Mouse (Mus musculus): ENCODE data around the gene Gipc3. TPM values are rescaled to one million over a fixed set of nuclear protein-coding genes. Genes with fewer than 3 reads are reported as not detected.

The Gipc3 gene
- total RNA-seq, 1 experiment from 2014 or later = not detected

DNA sequence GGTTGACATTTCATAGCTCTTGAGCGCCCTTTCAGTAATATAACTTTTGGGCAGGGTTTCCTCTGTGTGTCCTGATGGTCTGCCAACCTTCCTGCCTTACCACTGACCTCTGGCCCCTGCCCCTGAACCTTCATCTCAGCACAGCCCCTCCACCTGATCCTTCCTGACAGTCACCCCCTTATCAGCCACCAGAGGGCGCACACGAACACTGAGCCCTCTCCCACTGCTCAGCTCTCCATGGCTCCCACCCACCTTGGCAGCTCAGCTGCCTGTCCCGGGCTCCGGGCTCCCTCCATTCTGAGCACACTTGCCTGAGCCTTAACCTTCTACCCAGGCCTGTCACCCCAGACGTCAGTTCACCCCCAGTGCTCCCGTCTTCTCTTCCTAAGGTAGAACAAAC lies 53.8 kb downstream of the Gipc3 start:
- ATAC-seq (replicated peaks; ENCODE audit: low read depth, poor library complexity, severe bottlenecking) = 0 out of 2 replicates have a peak, but pooled peaks have one; percentile 12

GRCm38 (mm10) chr10:81288601-81289000 lies 54.5 kb downstream of the Gipc3 start:
- ATAC-seq (replicated peaks; ENCODE audit: low read depth, poor library complexity, severe bottlenecking) = no peak

- no peak for ATAC-seq (replicated peaks; ENCODE audit: low read depth, poor library complexity, severe bottlenecking)
Observed at GRCm38 (mm10) chr10:81287513-81288157, 55.4 kb downstream of the Gipc3 start.

DNA sequence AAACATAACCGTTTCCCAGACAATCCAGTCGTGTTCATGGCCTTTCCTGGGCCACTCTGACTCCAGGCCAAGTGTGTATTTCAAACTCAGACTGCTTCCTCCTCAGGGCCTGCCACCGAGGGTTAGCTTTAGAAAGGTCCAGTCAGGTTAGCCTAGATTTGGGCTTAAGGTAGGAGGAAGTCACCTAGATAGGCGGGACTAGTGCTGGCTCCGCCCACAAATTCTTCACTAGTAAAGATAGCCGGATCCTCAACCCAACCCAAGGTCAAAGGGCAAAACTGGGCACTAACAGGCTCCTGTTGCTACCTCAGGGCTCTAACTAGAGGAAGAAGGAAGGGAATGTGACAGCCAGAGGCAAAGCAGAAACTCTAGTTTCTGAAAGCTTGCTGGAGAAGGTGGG lies 56.5 kb downstream of the Gipc3 start:
- ATAC-seq (replicated peaks; ENCODE audit: low read depth, poor library complexity, severe bottlenecking) = no peak

GRCm38 (mm10) chr10:81285694-81286450 lies 57.2 kb downstream of the Gipc3 start:
- ATAC-seq (replicated peaks; ENCODE audit: low read depth, poor library complexity, severe bottlenecking) = peak; percentile 88

Other genes starting within 250 kb of the Gipc3 start
- 0.18 and 0.58 TPM in 2 replicates for gene Creb3l3, start 244.4 kb downstream of the Gipc3 start, total RNA-seq (2017)
- gene Map2k2, start 237.4 kb downstream of the Gipc3 start, total RNA-seq (2017) = 56.2 and 61.8 TPM in 2 replicates
- 13.1 and 14.5 TPM in 2 replicates for gene Zbtb7a, start 208.0 kb downstream of the Gipc3 start, total RNA-seq (2017)
- gene Pias4, start 175.3 kb downstream of the Gipc3 start, total RNA-seq (2017) = 8.4 and 17.5 TPM in 2 replicates
- gene Eef2, start 166.6 kb downstream of the Gipc3 start, total RNA-seq (2017) = 1,623 and 1,948 TPM in 2 replicates
- gene Dapk3, start 160.3 kb downstream of the Gipc3 start, total RNA-seq (2017) = 14.3 and 29.8 TPM in 2 replicates
- gene 4930442H23Rik, start 159.4 kb downstream of the Gipc3 start, total RNA-seq (2017) = not detected in 2 replicates
- not detected in 2 replicates for gene Nmrk2, start 141.2 kb downstream of the Gipc3 start, total RNA-seq (2017)
- not detected in 2 replicates for gene Atcay, start 112.4 kb downstream of the Gipc3 start, total RNA-seq (2017)
- 0.19 TPM in 1 of 2 replicates, not detected in the other for gene Zfr2, start 110.1 kb downstream of the Gipc3 start, total RNA-seq (2017)
- 19.7 and 20.3 TPM in 2 replicates for gene Matk, start 90.3 kb downstream of the Gipc3 start, total RNA-seq (2017)
- gene Mrpl54, start 76.3 kb downstream of the Gipc3 start, total RNA-seq (2017) = 132 and 198 TPM in 2 replicates
- gene Apba3, start 76.3 kb downstream of the Gipc3 start, total RNA-seq (2017) = 12.1 and 14.5 TPM in 2 replicates
- 3.5 and 4.4 TPM in 2 replicates for gene Tjp3, start 51.7 kb downstream of the Gipc3 start, total RNA-seq (2017)
- 24.4 and 36.8 TPM in 2 replicates for gene Pip5k1c, start 50.3 kb downstream of the Gipc3 start, total RNA-seq (2017)
- 27.9 and 35.1 TPM in 2 replicates for gene Cactin, start 22.2 kb downstream of the Gipc3 start, total RNA-seq (2017)
- gene Tbxa2r, start 14.5 kb downstream of the Gipc3 start, total RNA-seq (2017) = 3.4 and 4.2 TPM in 2 replicates
- gene Hmg20b, start 7.2 kb upstream of the Gipc3 start, total RNA-seq (2017) = 33.2 and 35.5 TPM in 2 replicates
- 8.7 and 17.4 TPM in 2 replicates for gene Mfsd12, start 14.2 kb upstream of the Gipc3 start, total RNA-seq (2017)
- 0.23 TPM in 1 of 2 replicates, not detected in the other for gene 4930404N11Rik, start 22.6 kb upstream of the Gipc3 start, total RNA-seq (2017)
- gene Fzr1, start 35.2 kb upstream of the Gipc3 start, total RNA-seq (2017) = 21.9 and 24.8 TPM in 2 replicates
- 34.7 and 50.7 TPM in 2 replicates for gene Dohh, start 41.2 kb upstream of the Gipc3 start, total RNA-seq (2017)
- 0.19 and 2.4 TPM in 2 replicates for gene Gm48551, start 41.2 kb upstream of the Gipc3 start, total RNA-seq (2017)
- 1.6 TPM in 1 of 2 replicates, not detected in the other for gene Gm48552, start 45.7 kb upstream of the Gipc3 start, total RNA-seq (2017)
- gene Smim24, start 49.8 kb upstream of the Gipc3 start, total RNA-seq (2017) = 5.0 and 13.2 TPM in 2 replicates
- gene Nfic, start 112.4 kb upstream of the Gipc3 start, total RNA-seq (2017) = 13.7 and 18.2 TPM in 2 replicates
- gene Celf5, start 139.4 kb upstream of the Gipc3 start, total RNA-seq (2017) = 0.14 TPM in 1 of 2 replicates, not detected in the other
- gene Ncln, start 153.1 kb upstream of the Gipc3 start, total RNA-seq (2017) = 46.6 and 52.9 TPM in 2 replicates
- 10.3 and 14.4 TPM in 2 replicates for gene S1pr4, start 156.9 kb upstream of the Gipc3 start, total RNA-seq (2017)
- 30.6 and 39.1 TPM in 2 replicates for gene Gna15, start 181.0 kb upstream of the Gipc3 start, total RNA-seq (2017)
- gene Gna11, start 201.9 kb upstream of the Gipc3 start, total RNA-seq (2017) = 5.0 and 5.7 TPM in 2 replicates
- 134 and 183 TPM in 2 replicates for gene Aes, start 216.2 kb upstream of the Gipc3 start, total RNA-seq (2017)
- gene Tle2, start 231.3 kb upstream of the Gipc3 start, total RNA-seq (2017) = 1.5 and 3.3 TPM in 2 replicates